ENCODE assay signal across 9 mouse cellular contexts in the genomic region with DNA sequence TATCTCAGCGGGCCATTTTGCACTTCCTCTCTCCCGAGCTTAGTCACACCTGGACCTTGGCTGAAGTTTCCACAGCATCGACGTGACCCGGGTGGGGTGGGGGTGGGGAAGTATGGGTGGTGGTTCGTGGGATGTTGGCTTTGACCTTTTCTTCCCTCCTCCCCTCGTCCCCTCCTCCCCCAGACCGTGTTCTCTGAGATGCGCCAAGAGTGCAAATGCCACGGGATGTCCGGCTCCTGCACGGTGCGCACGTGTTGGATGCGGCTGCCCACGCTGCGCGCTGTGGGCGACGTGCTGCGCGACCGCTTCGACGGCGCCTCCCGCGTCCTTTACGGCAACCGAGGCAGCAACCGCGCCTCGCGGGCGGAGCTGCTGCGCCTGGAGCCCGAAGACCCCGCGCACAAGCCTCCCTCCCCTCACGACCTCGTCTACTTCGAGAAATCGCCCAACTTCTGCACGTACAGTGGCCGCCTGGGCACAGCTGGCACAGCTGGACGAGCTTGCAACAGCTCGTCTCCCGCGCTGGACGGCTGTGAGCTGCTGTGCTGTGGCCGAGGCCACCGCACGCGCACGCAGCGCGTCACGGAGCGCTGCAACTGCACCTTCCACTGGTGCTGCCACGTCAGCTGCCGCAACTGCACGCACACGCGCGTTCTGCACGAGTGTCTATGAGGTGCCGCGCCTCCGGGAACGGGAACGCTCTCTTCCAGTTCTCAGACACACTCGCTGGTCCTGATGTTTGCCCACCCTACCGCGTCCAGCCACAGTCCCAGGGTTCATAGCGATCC. TPM values are rescaled to one million over a fixed set of nuclear protein-coding genes. Genes with fewer than 3 reads are reported as not detected.
A peak's percentile ranks its signal among the peaks of the same experiment; 100 is the strongest.
DNase-seq lines count a peak whose midpoint lies in the region; ATAC-seq and TF ChIP-seq lines count a peak whose summit lies in the region.
"Had no signal": no experiment of that assay in that cellular context is flagged by ENCODE, and none has a peak within 500 bp of the region (broad histone marks: within the 10 kb centered on the region; RNA-seq: fewer than 3 reads in every experiment).

No protein-coding gene starts in this region.

- peak overlapping the region; percentile 2 for H3ac ChIP-seq in myocyte (ENCODE audit: control insufficient read depth, insufficient read length)

- H3K79me2 ChIP-seq in myocyte (ENCODE audit: control insufficient read depth, insufficient read depth), result no peaks in the 10 kb centered on the region

- no peak overlapping the region for H3K9ac ChIP-seq in heart, embryonic 14.5 days (ENCODE audit: low read length)
- H3K9ac ChIP-seq in ES-Bruce4 (ENCODE audit: low read depth, poor library complexity, severe bottlenecking), result no peak overlapping the region
- peak overlapping the region; percentile 27; the same call in 1 of the 2 replicates for H3K9ac ChIP-seq in hindbrain, embryonic 11.5 days (ENCODE audit: low read depth, low read length)

- no peaks in the 10 kb centered on the region for H3K9me3 ChIP-seq in heart, embryonic 14.5 days (ENCODE audit: control insufficient read depth, low read length)
- no peaks in the 10 kb centered on the region for H3K9me3 ChIP-seq in ES-Bruce4 (replicated peaks; ENCODE audit: control insufficient read depth, insufficient read depth, low read length, poor library complexity, severe bottlenecking)
- H3K9me3 ChIP-seq in hindbrain, embryonic 11.5 days (ENCODE audit: control insufficient read depth, low read length), result no peaks in the 10 kb centered on the region

- intact Hi-C loops in heart, postnatal 10 days (cut with DNase I), result no loop called here

- H3K4me3 ChIP-seq in heart, embryonic 14.5 days (ENCODE audit: control insufficient read depth in 1 of 2, insufficient read depth in 1 of 2, low read depth in 1 of 2, low read length in 2 of 2), result peak overlapping the region in 1 of 2 experiments; percentile 18; a peak in 2 of 4 replicates
- H3K4me3 ChIP-seq in ES-Bruce4 (ENCODE audit: low read depth, low read length) (peak overlapping the region; percentile 14), myocyte (no peak overlapping the region)
- peak overlapping the region; percentile 16 for H3K4me3 ChIP-seq in hindbrain, embryonic 11.5 days (ENCODE audit: low read depth, low read length)

- no peak for ATAC-seq in heart, embryonic 14.5 days (ENCODE audit: insufficient number of reproducible peaks, insufficient read depth, low FRiP score, low read depth)
- ATAC-seq in hindbrain, embryonic 11.5 days (ENCODE audit: low FRiP score), result no peak

- no peak for TF ChIP-seq CTCF in ES-Bruce4 (IDR thresholded peaks at IDR 0.05; ENCODE audit: low read depth, low read length)

- no peak for TF ChIP-seq EP300 in ES-Bruce4 (IDR thresholded peaks at IDR 0.05; ENCODE audit: insufficient read depth, low read depth, low read length)

- no peak overlapping the region for H3K27ac ChIP-seq in heart, embryonic 14.5 days (replicated peaks in 1 of 2; ENCODE audit: control insufficient read depth in 1 of 2, insufficient read depth in 1 of 2, low read depth in 2 of 2, low read length in 2 of 2)
- no peak overlapping the region for H3K27ac ChIP-seq in ES-Bruce4 (ENCODE audit: insufficient read depth, low read length)
- no peak overlapping the region for H3K27ac ChIP-seq in hindbrain, embryonic 11.5 days (ENCODE audit: low read depth, low read length)

- peak overlapping the region; percentile 43 for H3K4me2 ChIP-seq in heart, embryonic 14.5 days (ENCODE audit: low read length)
- peak overlapping the region; percentile 26 for H3K4me2 ChIP-seq in hindbrain, embryonic 11.5 days (replicated peaks; ENCODE audit: low read depth, low read length)
- peak overlapping the region; percentile 22 for H3K4me2 ChIP-seq in myocyte (ENCODE audit: low read depth)

- TF ChIP-seq POLR2A in ES-Bruce4 (IDR thresholded peaks at IDR 0.05; ENCODE audit: insufficient read depth, low read length), result no peak
- TF ChIP-seq POLR2A in myocyte (IDR thresholded peaks at IDR 0.05; ENCODE audit: insufficient read length, low read depth), result no peak

- under 1% methylated on average over 71 of the region's 75 CpGs for WGBS in heart, embryonic 14.5 days
- WGBS in hindbrain, embryonic 11.5 days, result 2% methylated on average over 75 of the region's 75 CpGs

- peaks cover 99% of the 10 kb centered on the region for H3K27me3 ChIP-seq in heart, embryonic 14.5 days (ENCODE audit: control insufficient read depth, insufficient read depth, low read length)
- H3K27me3 ChIP-seq in ES-Bruce4 (ENCODE audit: control insufficient read depth, insufficient read depth, low read length, poor library complexity, severe bottlenecking) (peaks cover 19% of the 10 kb centered on the region), myocyte (ENCODE audit: control insufficient read depth, insufficient read depth, insufficient read length) (peaks cover 64% of the 10 kb centered on the region)
- peaks cover 98% of the 10 kb centered on the region for H3K27me3 ChIP-seq in hindbrain, embryonic 11.5 days (ENCODE audit: control insufficient read depth, insufficient read depth, low read length)

- H3K4me1 ChIP-seq in heart, embryonic 14.5 days (ENCODE audit: control insufficient read depth in 2 of 2, insufficient read depth in 2 of 2, low read length in 2 of 2), result peaks cover 7 to 45% of the 10 kb centered on the region in 2 experiments; a peak in 3 of 4 replicates
- H3K4me1 ChIP-seq in ES-Bruce4 (ENCODE audit: control insufficient read depth, insufficient read depth, low read length), result no peaks in the 10 kb centered on the region
- H3K4me1 ChIP-seq in hindbrain, embryonic 11.5 days (replicated peaks; ENCODE audit: control insufficient read depth, insufficient read depth, low read length), result peaks cover 18% of the 10 kb centered on the region

- H3K36me3 ChIP-seq in heart, embryonic 14.5 days (ENCODE audit: control insufficient read depth, insufficient read depth, low read length), result no peaks in the 10 kb centered on the region
- H3K36me3 ChIP-seq in ES-Bruce4 (ENCODE audit: control insufficient read depth, insufficient read depth, low read length, poor library complexity, severe bottlenecking) (no peaks in the 10 kb centered on the region), myocyte (ENCODE audit: control insufficient read depth, insufficient read depth) (no peaks in the 10 kb centered on the region)
- H3K36me3 ChIP-seq in hindbrain, embryonic 11.5 days (ENCODE audit: control insufficient read depth, insufficient read depth, low read length), result no peaks in the 10 kb centered on the region

- DNase-seq in heart, postnatal 10 days, result no peak
- DNase-seq in hindbrain, embryonic 11.5 days (ENCODE audit: low spot score), result peak; percentile 33
- no peak for DNase-seq in cerebellum, adult 9-11 months
- no peak for DNase-seq in embryo, embryonic 9.5 days (ENCODE audit: extremely low spot score)
- no peak for DNase-seq in spleen, postnatal 10 days (ENCODE audit: low spot score in 2 of 2)

TF ChIP-seq in myocyte, 11 proteins besides CTCF, POLR2A, EP300 and RAD21:
- TF ChIP-seq REST (IDR thresholded peaks at IDR 0.05; ENCODE audit: insufficient read depth, insufficient read length), result peak; percentile 9
- no peak for TF ChIP-seq SRF (IDR thresholded peaks at IDR 0.05; ENCODE audit: control insufficient read depth, insufficient read length, low read depth)
- peak in 1 of 3 experiments; percentile 35 for TF ChIP-seq MYOG (IDR thresholded peaks at IDR 0.05; ENCODE audit: control insufficient read depth in 1 of 3, insufficient read depth in 1 of 3, insufficient read length in 2 of 3, low read depth in 2 of 3)
- TF ChIP-seq USF1 (IDR thresholded peaks at IDR 0.05; ENCODE audit: low read depth), result no peak
- TF ChIP-seq MYOD1 (IDR thresholded peaks at IDR 0.05; ENCODE audit: control insufficient read depth in 1 of 3, insufficient read length in 2 of 3, low read depth in 2 of 3), result no peak
- no peak for TF ChIP-seq MAX (IDR thresholded peaks at IDR 0.05; ENCODE audit: low read depth)

RNA-seq across cellular contexts. Expression of a gene that starts 2.8 kb away (rescaled TPM):
- not detected in 2 replicates for polyA plus RNA-seq in heart, embryonic 14.5 days (2014; fragmentation: Nextera tagmentation; extraction: Ambion mirVana)
- not detected for total RNA-seq in heart, postnatal 10 days (2021)
- polyA plus RNA-seq in ES-Bruce4 (2011; ENCODE audit: insufficient read depth, insufficient read length, low read depth, missing spikeins), result not detected in 2 replicates
- 8.0 and 9.5 TPM in 2 replicates for polyA plus RNA-seq in hindbrain, embryonic 11.5 days (2014; fragmentation: Nextera tagmentation; extraction: Ambion mirVana)
- polyA plus RNA-seq in myocyte (2012; fragmentation: generic; extraction: Trizol), result 0.06 TPM
- total RNA-seq: gastrocnemius, adult 18-20 months had no signal

RNA-seq across cellular contexts. Expression of a gene that starts 14.5 kb away (rescaled TPM):
- polyA plus RNA-seq in heart, embryonic 14.5 days (2014; fragmentation: Nextera tagmentation; extraction: Ambion mirVana), result not detected in 2 replicates
- under 1 TPM; 0.43 to 0.67 TPM for total RNA-seq in heart, postnatal 10 days (2021)
- polyA plus RNA-seq in ES-Bruce4 (2011; ENCODE audit: insufficient read depth, insufficient read length, low read depth, missing spikeins), result 1.7 and 1.8 TPM in 2 replicates
- 0.54 and 0.57 TPM in 2 replicates for polyA plus RNA-seq in hindbrain, embryonic 11.5 days (2014; fragmentation: Nextera tagmentation; extraction: Ambion mirVana)
- polyA plus RNA-seq in myocyte (2012; fragmentation: generic; extraction: Trizol), result 3.3 TPM

RNA-seq across cellular contexts. Expression of a gene that starts 16.9 kb away (rescaled TPM):
- polyA plus RNA-seq in heart, embryonic 14.5 days (2014; fragmentation: Nextera tagmentation; extraction: Ambion mirVana), result 0.22 and 0.51 TPM in 2 replicates
- total RNA-seq in heart, postnatal 10 days (2021), result under 1 TPM; 0.10 to 0.32 TPM
- not detected in 2 replicates for polyA plus RNA-seq in ES-Bruce4 (2011; ENCODE audit: insufficient read depth, insufficient read length, low read depth, missing spikeins)
- 0.35 and 0.60 TPM in 2 replicates for polyA plus RNA-seq in hindbrain, embryonic 11.5 days (2014; fragmentation: Nextera tagmentation; extraction: Ambion mirVana)
- 0.11 TPM for polyA plus RNA-seq in myocyte (2012; fragmentation: generic; extraction: Trizol)

RNA-seq across cellular contexts. Expression of a gene that starts 29.4 kb away (rescaled TPM):
- 26.7 and 31.9 TPM in 2 replicates for polyA plus RNA-seq in heart, embryonic 14.5 days (2014; fragmentation: Nextera tagmentation; extraction: Ambion mirVana)
- 10 to 100 TPM; 36.3 to 40.1 TPM for total RNA-seq in heart, postnatal 10 days (2021)
- 58.4 and 59.3 TPM in 2 replicates for polyA plus RNA-seq in ES-Bruce4 (2011; ENCODE audit: insufficient read depth, insufficient read length, low read depth, missing spikeins)
- polyA plus RNA-seq in hindbrain, embryonic 11.5 days (2014; fragmentation: Nextera tagmentation; extraction: Ambion mirVana), result 32.3 and 33.2 TPM in 2 replicates
- 72.0 TPM for polyA plus RNA-seq in myocyte (2012; fragmentation: generic; extraction: Trizol)

RNA-seq across cellular contexts. Expression of a gene that starts 38.9 kb away (rescaled TPM):
- 82.0 and 85.5 TPM in 2 replicates for polyA plus RNA-seq in heart, embryonic 14.5 days (2014; fragmentation: Nextera tagmentation; extraction: Ambion mirVana)
- 10 to 100 TPM; 93.7 to 94.3 TPM for total RNA-seq in heart, postnatal 10 days (2021)
- polyA plus RNA-seq in ES-Bruce4 (2011; ENCODE audit: insufficient read depth, insufficient read length, low read depth, missing spikeins) (51.0 and 61.0 TPM in 2 replicates), myocyte (2012; fragmentation: generic; extraction: Trizol) (99.7 TPM)
- 65.9 and 70.6 TPM in 2 replicates for polyA plus RNA-seq in hindbrain, embryonic 11.5 days (2014; fragmentation: Nextera tagmentation; extraction: Ambion mirVana)
